Mouse (Mus musculus): ENCODE measurements around the gene Tmbim6. TPM values are rescaled to one million over a fixed set of nuclear protein-coding genes. Genes with fewer than 3 reads are reported as not detected.

The Tmbim6 gene
- total RNA-seq, 2 experiments from 2014 or later: 331 to 338 TPM

DNA sequence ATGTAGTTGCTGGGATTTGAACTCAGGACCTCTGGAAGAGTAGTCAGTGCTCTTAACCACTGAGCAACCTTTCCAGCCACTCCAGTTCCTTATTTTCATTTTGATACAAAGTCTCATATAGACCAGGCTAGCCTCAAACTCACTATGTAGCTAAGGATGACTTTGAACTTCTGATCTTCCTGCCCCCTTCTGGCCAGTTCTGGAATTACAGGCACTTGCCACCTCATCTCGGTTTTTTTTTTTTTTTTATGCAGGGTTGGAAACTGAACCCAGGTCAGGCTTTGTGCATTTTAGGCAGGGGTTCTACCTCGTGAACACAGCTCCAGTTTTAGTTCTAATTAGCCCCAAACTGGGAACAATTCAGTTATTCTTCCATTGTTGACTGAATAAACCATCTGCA is 23.1 kb downstream of the Tmbim6 start:
- intact Hi-C loops (cut with DNase I): loop anchor here (1.0 to 10.0 kb wide), 3 partner anchors 54 to 489 kb away; partner anchors contain the start of gene Asic1
- DNase-seq (ENCODE audit: low spot score in 2 of 2): peak; percentile 33 to 43

GRCm38 (mm10) chr15:99416348-99416882 is 23.7 kb downstream of the Tmbim6 start:
- peak; percentile 84 for DNase-seq (ENCODE audit: low spot score in 2 of 2)
- intact Hi-C loops (cut with DNase I): loop anchor here (1.0 to 10.0 kb wide), 3 partner anchors 53 to 488 kb away; partner anchors contain the start of gene Asic1

- no peak for DNase-seq (ENCODE audit: low spot score in 2 of 2)
- intact Hi-C loops (cut with DNase I): loop anchor here (1.0 to 10.0 kb wide), 3 partner anchors 52 to 488 kb away; partner anchors contain the start of gene Asic1
Observed at GRCm38 (mm10) chr15:99416957-99417356, 24.3 kb downstream of the Tmbim6 start.

DNA sequence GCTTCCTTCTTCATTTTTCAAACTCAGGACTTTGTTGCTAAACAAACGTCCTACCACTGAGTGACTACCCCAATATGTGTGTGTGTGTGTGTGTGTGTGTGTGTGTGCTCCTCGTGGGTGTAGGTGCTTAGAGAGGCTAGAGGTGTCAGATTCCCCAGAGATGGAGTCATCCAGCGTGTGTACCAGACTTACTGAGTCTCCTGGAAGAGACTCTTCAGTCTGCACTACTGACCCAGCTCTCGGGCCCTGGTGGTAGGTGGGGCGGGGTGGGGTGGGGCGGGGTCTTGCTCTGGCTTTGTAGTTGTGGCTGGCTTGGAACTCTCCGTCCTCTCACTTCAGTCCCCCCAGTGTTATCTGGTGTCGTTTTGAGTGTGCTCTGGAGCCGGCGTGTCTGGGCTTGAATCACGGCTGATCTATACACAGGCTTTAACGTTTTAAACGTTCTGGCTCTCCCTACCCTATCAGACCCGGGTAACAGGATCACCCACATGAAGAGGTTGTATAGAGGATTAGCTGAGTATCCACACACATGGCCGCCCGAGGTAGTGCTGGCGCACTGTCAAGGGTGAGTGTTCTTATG is 25.1 kb downstream of the Tmbim6 start:
- DNase-seq (ENCODE audit: low spot score in 2 of 2): no peak
- intact Hi-C loops (cut with DNase I): loop anchor here (10.0 kb wide), 2 partner anchors 257 to 487 kb away; partner anchors contain the start of gene Asic1

DNA sequence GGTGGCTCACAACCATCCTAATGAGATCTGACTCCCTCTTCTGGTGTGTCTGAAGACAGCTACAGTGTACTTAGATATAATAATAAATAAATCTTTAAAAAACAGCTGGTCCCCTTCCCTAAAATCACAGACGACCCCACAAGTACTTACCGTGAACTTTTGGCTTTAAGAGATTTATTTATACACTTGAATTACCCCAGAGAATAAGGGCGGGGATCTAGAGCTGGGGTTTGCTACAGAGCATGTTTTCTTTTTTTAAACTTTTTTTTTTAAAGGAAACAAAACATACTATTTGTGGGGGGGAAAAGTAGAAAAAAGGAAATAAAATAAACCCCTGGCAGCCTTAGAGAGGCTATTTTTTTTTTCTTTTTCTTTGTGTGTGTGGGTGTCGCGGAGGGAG is 27.4 kb downstream of the Tmbim6 start:
- no peak for DNase-seq (ENCODE audit: low spot score in 2 of 2)
- intact Hi-C loops (cut with DNase I): no loop called here

DNA sequence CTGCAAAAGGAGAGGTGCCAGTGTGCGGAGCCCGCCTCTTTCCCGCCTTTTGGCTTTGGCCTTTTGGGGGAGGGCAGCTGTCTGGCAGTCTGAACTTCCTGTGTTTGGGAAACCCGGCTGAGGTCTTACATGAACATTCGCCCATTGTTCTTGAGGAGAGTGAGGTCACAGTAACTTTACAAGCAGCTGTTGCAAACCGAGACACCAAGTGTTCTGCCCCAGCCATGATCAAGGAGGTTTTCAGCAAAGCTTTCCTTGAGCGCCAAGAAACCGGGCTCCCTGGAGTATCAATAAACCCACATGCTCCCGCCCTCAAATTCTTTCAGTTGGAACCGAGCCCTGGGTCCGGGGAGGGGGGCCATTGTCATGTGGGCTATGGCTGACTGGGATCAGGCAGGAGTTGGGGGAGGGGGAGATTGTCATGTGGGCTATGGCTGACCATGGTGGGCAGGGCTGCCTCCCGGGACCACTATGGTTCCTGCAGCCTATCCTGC is 27.9 kb downstream of the Tmbim6 start:
- DNase-seq (ENCODE audit: low spot score in 2 of 2): no peak
- intact Hi-C loops (cut with DNase I): no loop called here

DNA sequence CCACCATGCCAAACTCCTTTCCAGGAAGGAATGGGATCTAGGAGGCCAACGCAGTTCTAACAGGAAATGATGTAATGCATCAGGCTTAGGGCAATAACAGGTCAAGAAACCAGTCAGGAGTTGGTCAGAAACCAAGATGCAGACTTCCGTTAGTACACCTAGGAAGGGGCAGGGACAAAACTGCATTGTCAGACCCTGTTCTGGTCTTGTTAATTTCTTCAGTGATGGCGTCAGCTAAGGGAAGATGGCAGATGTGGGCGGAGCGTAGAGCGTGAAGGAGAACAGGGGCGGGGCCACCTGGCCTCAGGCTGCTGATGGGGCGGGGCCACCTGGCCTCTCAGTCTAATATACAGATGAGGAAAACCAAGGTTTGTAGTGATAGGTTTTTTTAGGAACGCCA is 28.5 kb downstream of the Tmbim6 start:
- intact Hi-C loops (cut with DNase I): no loop called here
- no peak for DNase-seq (ENCODE audit: low spot score in 2 of 2)

DNA sequence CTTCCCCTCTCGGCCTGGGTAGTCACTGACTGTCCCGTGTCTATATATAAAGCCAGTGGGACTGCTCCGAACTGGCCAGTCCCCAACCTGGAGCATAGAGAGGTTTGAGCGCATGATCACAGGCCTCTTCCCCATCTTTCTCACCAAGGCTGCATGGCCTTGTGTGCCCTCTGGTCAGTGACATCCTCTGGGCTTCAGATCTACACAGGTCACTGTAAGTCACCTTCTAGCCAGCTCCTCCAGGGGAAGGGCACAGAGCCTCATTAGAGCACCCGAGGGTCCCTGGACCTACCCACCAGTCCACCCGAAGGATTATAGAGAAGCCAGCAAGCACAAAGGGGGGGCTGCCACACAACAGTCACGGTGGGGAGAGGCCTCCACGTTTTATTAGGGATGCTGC is 29.0 kb downstream of the Tmbim6 start:
- no peak for DNase-seq (ENCODE audit: low spot score in 2 of 2)
- intact Hi-C loops (cut with DNase I): no loop called here

DNA sequence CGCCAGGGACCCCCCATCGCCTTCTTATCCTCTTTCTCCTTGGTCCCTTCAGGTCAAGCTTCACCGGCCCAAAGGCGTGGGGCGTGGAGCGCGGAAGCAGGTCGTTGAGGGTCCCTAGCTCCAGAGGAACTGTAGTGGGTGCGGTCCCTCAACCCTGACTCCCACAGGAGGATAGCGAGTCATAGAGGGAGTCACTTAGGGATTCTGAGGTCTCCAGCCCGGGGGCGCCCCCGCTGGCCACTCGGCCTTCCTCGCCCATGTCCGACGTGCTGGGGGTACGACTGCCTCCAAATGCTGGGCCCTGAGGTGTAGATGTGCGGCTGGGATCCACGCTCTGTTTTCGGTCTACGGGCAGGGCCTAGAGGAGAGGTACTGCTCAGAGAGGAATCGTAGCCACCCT is 29.9 kb downstream of the Tmbim6 start:
- DNase-seq (ENCODE audit: low spot score in 2 of 2): no peak
- intact Hi-C loops (cut with DNase I): no loop called here

- no peak for DNase-seq (ENCODE audit: low spot score in 2 of 2)
- intact Hi-C loops (cut with DNase I): no loop called here
Observed at GRCm38 (mm10) chr15:99423131-99423530, 30.4 kb downstream of the Tmbim6 start.

GRCm38 (mm10) chr15:99423884-99424283 is 31.2 kb downstream of the Tmbim6 start:
- DNase-seq (ENCODE audit: low spot score in 2 of 2): no peak
- intact Hi-C loops (cut with DNase I): no loop called here

GRCm38 (mm10) chr15:99430394-99430793 is 37.7 kb downstream of the Tmbim6 start:
- intact Hi-C loops (cut with DNase I): no loop called here
- DNase-seq (ENCODE audit: low spot score in 2 of 2): no peak

GRCm38 (mm10) chr15:99431063-99431462 is 38.4 kb downstream of the Tmbim6 start:
- intact Hi-C loops (cut with DNase I): no loop called here
- no peak for DNase-seq (ENCODE audit: low spot score in 2 of 2)

DNA sequence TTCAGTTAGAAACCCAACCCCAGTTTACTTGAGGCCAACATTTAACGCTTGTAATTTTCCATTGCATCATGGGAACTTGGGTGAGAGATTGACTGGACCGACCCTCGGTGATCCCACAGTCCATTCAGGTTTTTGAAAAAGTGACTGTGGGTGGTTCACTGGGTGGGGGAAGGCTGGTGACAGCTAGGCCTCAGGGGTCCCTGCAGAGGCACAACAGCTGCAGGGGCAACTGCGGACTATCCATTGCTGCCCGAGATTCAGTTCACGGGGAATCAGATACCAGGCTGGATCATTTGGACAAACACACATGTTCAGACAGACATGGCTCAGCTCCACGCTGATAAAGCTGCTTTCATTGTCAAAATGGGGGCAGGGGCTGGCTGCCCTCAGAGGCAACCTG is 38.8 kb downstream of the Tmbim6 start:
- intact Hi-C loops (cut with DNase I): no loop called here

GRCm38 (mm10) chr15:99431967-99432366 is 39.3 kb downstream of the Tmbim6 start:
- intact Hi-C loops (cut with DNase I): no loop called here
- no peak for DNase-seq (ENCODE audit: low spot score in 2 of 2)

More for the DNA sequence above, 38.8 kb downstream of the Tmbim6 start:
- DNase-seq (ENCODE audit: low spot score in 2 of 2): no peak

- intact Hi-C loops (cut with DNase I): no loop called here
- no peak for DNase-seq (ENCODE audit: low spot score in 2 of 2)
Observed at GRCm38 (mm10) chr15:99433081-99433718, 40.5 kb downstream of the Tmbim6 start.

GRCm38 (mm10) chr15:99433913-99434312 is 41.2 kb downstream of the Tmbim6 start:
- intact Hi-C loops (cut with DNase I): no loop called here
- DNase-seq (ENCODE audit: low spot score in 2 of 2): no peak

DNA sequence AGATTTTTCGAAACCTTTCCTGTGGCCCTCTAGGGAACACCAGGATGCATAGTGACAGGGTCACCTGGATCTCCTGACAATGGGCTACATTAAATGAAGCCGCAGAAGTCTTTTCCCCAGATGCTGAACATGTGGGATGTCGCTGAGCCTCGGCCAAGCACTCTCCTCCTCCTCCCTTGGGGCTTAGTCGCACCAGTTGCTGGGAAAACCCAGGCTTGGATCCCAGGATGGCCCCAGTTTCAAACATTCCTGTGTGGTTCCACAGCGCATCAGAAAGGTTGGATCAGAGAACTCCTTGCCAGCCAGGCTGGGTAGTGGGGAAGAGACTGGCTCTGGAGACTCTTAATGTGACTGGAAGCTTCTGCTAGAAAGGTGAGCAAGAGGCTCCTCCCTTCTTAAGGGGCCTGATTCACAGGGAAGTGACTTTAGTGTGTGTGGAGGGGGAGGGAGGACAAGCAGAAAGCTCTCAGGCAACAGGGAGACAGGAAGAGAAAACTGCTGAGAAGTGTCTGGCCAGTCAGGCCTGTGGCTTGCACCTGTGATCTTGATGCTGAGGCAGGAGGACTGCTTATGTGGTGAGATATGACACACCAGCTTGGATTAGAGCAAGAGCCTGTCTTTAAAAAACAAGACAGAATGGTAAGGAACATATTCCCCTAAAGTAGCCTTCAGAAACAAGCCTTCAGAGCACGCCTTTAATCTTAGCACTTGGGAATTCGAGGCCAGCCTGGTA is 46.5 kb downstream of the Tmbim6 start:
- intact Hi-C loops (cut with DNase I): no loop called here
- DNase-seq (ENCODE audit: low spot score in 2 of 2): no peak

DNA sequence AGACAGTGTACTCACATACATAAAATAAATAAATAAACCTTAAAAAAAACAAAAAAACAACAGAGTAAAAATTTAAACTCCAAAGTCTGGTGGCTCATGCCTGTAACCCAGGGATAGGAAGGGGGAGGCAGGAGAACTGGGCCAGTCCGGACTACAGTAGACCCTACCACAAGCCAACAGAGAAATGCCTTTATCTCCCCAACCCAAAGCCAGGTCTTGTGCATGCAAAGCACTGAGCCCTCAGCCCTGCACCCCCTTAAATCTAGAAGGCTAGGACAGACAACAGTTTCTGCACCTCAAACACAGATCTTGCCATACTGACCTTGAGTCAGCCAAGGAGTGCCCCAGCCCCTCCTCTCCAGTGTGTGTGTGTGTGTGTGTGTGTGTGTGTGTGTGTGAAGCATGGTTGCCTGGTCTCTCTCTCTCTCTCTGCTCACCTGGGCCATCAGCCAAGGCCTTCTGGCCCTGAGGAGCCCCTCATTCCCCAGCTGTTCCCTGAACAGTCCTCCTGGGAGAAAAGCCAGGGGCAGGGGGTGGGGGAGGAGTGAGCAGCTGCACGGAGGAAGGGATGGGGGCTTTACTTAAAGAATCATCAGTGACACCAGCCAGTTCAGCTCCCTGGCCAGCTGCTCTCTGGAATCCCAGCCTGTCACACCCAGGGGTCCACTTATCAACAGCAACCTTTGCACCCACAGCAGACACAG is 47.6 kb downstream of the Tmbim6 start:
- intact Hi-C loops (cut with DNase I): no loop called here
- no peak for DNase-seq (ENCODE audit: low spot score in 2 of 2)

Data from left cerebral cortex, postnatal 25 days (tissue).